Mouse (Mus musculus) layer of hippocampus, postnatal 14 days (tissue): ENCODE measurements at regions not wholly inside any gene's neighbourhood (a gene's known extent, or its start where the extent isn't known, plus 50 kb on each side); places are given as distances from the start of the nearest gene placed in this dataset.
A peak's percentile ranks its signal among the peaks of the same experiment; 100 is the strongest.

Experiments used
- DNase-seq, 2 experiments: peaks; one replicate each; pipeline ENCODE4 v3.0.0; 2021 to 2022; ENCODE audit warnings: low spot score in 2 of 2, mixed read lengths in 1 of 2

GRCm38 (mm10) chr3:47866061-47866460 lies 1418.0 kb upstream of the Pabpc4l start:
- DNase-seq = peak in 1 of 2 experiments; percentile 7

GRCm38 (mm10) chr3:47863591-47863990 lies 1415.6 kb upstream of the Pabpc4l start:
- peak; percentile 5 to 59 for DNase-seq

- DNase-seq = no peak
These were observed 1397.6 kb upstream of the Pabpc4l start for GRCm38 (mm10) chr3:47845613-47846012.

GRCm38 (mm10) chr3:47836541-47837240 lies 1388.7 kb upstream of the Pabpc4l start:
- no peak for DNase-seq

GRCm38 (mm10) chr3:47818361-47818760 lies 1370.3 kb upstream of the Pabpc4l start:
- no peak for DNase-seq

- no peak for DNase-seq
These were observed 1369.5 kb upstream of the Pabpc4l start for GRCm38 (mm10) chr3:47817564-47817963.
